Mouse (Mus musculus): ENCODE data around the gene Tppp2. TPM values are rescaled to one million over a fixed set of nuclear protein-coding genes. Genes with fewer than 3 reads are reported as not detected.
"Not testable (repeated sequence)": the region's sequence is repeated elsewhere in the genome, so short reads cannot be mapped to it uniquely, and the experiment has no call there.

The Tppp2 gene
- total RNA-seq, 4 experiments from 2014 or later, result not detected

DNA sequence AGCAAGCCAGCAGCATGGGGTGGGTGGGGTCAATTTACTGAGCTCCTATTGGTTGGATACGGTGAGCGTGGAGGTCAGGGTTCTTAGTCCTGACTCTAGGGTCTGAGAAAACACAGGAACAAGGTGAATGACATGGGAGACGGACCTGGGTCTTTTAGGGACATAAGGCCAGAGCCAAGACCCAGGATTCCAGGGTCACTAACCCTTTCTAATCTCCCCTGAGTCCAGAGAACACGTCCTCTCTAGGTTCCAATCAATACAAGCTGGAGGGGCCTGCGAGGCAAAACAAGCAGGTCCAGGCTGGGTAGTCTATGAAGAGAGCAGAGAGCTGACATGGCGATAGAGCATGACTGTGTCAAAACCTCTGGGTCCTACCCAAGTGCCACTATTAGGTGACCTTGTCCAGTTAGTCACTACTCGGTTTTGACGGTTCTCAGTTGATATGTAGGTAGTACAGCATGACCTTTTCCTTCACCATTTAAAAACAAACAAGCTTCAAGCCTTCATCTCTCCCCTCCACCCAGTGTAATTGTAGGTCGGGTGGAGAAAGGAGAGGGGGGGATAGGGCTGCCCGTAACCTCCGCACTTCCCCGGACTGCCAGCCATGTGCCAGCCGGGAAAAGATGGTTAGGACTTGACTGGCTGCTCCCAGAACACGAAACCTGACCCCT is 5.7 kb upstream of the Tppp2 start:
- peak; percentile 41 for DNase-seq (ENCODE audit: low spot score)

DNA sequence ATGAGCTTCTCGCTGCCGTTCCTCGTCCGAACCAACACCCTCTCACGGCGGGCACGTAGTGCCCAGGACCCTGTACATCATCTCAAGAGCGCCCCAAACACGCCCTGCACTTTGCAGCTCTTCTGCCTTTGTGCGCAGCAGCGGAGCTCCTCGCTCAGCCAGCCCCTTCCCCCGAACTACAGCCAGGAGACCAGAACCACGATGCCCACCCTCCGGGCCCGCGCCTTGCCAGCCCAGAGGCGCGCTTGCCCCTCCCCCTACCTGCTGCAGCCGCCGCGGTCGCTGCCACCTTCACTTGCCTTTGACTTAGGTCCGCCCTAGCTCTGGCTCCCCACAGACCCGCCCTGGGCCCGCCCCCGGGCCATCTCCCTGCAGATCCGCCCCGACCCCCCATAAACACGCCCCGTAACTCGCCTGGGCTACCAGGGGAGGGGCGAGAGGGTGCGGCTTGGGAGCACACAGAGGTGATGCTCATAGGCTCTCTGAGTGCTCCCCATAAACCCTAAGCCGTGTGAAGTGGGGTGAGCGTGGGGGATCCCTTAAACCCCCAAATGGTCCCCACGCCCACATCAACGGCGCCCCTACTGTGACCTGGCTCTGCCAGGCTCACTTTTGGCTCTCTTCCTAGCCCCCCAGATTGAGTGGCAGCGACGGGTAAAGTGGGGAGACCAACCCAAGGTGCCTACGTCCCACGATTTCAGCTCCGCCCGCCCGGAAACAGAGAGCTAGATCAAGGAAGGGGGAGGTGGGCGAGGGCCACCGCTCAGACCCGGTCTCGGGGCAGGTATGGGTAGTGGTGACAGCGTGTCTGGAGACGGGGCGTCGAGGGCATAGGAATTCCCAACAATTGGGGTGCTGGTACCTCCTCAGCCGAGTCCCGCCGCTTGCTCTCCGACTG is 4.9 kb upstream of the Tppp2 start:
- DNase-seq (ENCODE audit: low spot score), result peak; percentile 84

DNA sequence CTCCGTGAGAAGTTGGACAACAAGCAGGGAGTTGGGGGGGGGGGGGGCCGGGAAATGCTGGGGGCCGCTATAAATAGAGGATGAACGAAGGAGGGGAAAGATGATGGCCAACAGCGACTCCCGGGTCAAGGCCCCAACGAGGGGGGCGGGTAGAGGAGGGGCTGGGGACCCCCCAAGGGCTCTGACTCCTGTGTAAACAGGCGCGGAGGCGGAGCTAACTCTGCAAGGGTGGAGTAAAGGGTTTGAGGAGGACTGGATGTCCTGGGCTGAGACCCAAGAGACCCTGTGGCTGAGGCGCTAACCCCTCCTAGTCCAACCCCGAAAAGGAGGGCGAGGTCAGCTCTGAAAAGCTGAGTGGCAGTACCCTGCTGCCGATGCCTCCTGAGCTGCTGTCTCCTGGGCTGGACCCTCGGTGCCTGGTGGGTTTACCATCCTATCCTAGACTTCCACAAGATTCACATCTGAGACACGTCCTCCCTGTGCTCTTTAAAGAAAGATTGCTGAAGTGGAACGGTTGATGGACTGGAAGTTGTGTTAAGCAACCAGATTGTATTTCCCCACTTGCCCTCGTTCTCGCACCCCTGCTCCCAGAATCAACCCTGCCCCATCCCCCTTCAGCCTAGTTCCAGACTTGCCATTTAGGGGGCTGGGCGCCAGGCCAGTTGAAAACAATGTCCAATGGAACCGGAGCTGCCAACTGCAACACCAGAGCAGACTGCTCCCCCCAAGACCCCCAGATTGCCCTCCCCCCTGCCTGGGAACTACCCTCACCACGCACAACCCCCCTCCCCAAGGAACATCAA is 4.1 kb upstream of the Tppp2 start, which contains the start of gene Ndrg2:
Gene Ndrg2, minus strand, starts transcription at position 199 of the 803 bp plus-strand sequence.
- peak; percentile 90 for DNase-seq (ENCODE audit: low spot score)

DNA sequence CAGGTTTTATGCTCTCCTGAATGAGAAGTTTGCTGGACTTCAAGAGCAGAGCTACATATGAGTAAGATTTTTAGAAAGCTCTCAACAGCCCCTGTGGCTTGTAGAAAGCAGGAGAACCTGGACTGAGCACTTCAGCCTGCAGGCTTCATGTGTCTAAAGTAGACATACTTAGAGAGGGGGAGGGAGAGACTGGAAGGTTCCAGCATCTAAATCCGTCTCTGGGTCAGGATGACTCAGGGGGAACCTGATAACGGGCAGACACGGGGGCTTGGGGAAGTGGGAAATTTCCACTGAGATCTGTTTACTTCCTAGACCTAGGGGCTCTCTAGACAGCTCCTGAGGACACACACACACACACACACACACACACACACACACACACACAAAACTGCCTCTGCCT is 3.2 kb upstream of the Tppp2 start:
- DNase-seq (ENCODE audit: low spot score), result peak; percentile 56

DNA sequence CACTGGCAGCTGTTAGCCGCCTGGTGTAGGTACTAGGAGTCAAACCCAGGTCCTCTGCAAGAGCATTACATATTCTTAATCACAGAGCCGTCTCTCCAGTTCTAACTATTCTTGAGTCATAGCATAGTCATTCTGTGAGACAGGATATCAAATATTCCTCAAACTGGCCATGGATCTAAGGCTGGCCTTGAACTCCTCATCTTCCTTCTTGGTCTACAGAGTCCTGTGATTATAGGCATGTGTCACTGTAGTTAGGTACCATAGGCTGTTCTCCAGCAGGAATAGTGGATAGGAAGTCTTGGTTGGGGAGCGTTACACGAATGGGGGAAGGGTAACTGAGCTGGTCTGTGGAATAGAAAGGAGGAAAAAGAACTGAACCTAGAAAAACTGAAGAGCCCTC is 1.7 kb upstream of the Tppp2 start:
- no peak for DNase-seq (ENCODE audit: low spot score)

DNA sequence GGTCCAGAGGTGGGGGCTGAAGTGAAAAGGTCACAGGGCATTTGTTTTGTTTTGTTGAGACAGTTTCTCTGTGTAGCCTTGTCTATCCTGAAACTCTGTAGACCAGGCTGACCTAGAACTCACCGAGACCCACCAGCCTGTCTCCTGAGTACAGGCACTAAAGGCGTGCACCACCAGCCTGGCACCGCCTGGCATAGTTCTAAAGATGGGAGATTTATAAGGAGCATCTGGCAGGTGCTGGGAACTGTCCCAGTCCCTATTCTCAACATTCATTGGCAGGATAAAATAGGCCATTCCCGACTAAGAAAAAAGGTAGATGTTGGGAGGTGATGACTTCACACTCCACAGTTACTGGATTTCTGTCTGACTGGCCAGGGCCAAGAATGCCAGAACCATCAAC is 741 bp downstream of the Tppp2 start:
- DNase-seq (ENCODE audit: low spot score), result no peak

DNA sequence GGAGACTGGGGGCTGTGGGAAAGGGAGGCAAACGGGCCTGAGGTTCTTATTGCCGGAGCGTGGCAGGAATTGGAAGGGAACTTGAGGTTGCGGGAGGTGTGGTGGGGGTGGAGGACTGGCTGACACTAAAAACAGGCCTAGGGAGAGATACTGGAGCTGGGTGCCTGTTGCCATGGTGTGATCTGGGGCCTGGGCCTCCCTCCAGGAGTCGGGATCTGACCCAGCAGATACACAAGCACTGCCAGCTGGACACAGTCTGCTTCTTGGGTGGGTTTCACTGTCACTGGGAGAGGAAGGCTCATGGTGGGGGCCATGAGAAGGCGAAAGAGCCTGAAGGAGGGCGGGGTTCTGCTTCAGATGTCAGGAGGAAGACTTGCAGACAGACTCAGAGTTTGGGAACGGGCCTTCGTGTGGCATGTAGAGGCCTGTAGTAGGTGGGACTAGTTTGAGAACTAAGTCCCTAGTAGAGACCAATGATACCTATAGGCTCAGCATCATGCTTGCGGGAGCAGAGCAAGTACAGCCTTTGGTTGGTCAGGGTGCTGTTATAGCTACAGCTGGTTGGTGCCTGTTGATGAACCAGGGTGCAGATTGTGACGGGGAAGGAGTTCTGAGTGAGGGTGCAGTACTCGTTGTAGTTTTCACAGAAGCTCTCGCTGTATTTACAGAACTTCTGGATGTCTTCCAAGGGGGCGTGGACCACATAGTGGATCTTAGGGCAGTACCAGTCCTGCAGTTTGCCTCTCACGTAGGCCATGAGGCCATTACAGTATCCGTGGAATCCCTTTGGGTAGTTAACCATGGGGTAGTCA is 3.7 kb downstream of the Tppp2 start:
- DNase-seq (ENCODE audit: low spot score), result peak; percentile 43

DNA sequence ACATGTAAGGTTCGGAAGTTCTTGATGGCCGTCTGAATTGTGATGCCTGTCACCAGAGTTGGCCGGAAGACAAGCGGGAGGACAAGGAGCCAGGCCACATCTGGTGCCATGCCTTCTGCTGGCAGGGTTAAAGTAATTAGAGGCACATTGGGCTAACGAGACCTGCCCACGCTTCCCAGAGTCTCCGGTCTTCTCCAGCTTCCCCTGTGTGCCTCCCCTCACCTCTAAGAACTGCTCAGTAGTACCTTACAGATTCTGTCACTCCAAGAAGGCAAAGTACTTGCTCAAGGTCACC is 4.3 kb downstream of the Tppp2 start, which contains the start of gene Rnase13:
Gene Rnase13, minus strand, starts transcription at position 203 of the 295 bp plus-strand sequence.
- DNase-seq (ENCODE audit: low spot score), result no peak

DNA sequence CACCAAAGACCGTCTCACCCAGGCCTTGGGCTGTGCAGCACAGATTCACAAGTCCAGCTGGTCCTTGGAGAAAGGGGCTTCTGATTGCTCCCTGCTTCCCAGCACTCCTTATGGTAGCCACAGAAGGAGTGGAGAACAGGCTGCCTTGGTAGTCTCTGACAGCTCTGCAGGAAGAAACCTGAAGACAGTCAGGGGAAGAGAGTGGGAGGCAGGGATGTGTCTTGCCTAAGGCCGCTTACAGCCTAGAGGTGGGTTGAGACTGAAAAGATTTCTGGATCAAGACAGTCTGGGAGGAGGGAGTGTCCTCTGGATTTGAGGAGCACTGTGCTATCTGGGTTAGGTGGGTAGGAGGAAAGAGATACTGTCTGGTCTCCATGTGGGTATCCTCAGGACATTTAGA is 4.7 kb downstream of the Tppp2 start:
- DNase-seq (ENCODE audit: low spot score), result no peak

DNA sequence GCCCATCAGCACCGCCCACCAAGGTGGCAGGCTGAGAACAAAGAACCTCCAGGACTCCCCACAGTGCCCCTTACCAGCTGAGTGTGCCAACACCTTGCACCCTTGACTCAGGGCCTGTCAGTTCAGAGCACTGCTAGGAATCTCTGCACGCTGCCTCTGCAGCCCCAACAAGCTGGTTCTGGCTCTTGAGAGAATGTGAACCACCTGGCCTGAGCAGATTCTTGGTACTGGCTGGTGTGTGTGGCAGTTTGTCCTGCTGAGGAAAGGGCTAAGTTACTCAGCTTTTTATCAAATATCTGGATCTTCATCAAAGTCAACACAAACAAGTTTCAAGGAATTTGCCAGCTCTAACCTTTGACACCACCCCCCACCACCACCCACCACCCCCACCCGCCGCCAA is 5.3 kb downstream of the Tppp2 start:
- DNase-seq (ENCODE audit: low spot score), result no peak

DNA sequence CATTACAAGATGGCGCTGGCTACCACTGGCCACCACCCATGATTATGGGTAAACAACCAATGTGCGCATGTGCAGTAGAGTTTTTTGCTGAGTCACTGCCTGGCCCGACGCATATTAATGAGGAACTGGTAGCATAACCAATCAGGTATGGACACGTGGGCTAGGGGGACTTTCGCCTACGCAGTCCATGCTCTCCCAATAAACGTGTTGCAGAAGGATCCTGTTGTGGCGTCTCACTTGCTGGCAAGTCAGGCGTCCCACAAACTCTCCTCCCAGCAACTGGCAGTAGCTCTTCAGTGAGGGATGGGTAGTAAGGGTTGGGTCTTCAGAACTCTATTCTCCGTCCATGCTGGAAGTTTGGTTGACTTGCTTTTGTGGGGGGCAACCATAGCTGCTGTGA is 8.7 kb downstream of the Tppp2 start:
- DNase-seq (ENCODE audit: low spot score), result not testable (repeated sequence)

DNA sequence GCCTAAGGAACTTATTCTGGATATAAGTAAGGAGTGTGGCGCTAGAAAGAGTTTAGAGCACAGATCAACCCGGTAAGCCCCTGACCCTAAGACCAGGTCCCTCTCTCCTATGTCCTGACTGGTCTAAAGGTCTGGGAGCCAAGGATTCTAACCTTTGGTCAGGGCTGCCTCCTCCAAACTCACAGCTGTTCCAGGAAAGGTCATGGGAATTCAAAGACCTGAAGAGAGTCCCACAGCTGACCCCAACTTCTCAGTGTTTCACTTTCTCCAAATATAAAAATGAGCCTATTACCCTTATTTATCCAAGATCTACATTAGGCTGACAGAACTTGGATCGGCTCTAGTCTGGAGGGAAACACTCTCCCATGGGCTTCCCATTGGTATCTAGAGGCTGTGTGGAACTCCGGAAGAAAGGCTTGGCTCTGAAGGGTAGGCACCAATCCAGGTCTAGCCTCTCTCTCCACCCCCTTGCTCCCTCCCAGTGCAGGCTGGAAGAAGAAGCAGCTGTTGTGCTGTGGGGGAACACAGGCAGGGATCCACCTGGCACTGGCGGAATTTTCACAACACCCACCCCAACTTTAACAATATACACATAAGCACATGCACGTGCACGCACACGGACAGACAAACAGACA is 11.2 kb downstream of the Tppp2 start:
- peak; percentile 83 for DNase-seq (ENCODE audit: low spot score)

DNA sequence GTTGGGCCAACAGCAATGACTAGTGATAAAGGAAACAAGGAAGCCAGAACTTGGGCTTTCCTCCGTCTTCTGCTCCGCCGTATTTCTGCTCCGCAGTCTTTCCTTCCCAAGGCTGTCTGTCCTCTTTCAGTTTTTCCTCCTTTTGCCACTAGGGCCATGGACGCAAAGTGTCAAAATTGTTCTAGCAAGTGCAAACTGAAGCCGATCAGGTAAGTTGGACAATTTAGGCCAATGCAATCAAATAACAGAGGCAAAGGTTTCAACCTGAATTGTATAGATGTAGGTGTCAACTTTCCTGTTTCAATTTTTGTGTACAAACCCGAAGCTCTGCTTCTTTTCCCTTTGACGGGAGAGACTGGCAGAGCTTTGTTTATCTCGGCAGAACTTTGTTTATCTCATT is 11.7 kb downstream of the Tppp2 start:
- DNase-seq (ENCODE audit: low spot score), result peak; percentile 28

DNA sequence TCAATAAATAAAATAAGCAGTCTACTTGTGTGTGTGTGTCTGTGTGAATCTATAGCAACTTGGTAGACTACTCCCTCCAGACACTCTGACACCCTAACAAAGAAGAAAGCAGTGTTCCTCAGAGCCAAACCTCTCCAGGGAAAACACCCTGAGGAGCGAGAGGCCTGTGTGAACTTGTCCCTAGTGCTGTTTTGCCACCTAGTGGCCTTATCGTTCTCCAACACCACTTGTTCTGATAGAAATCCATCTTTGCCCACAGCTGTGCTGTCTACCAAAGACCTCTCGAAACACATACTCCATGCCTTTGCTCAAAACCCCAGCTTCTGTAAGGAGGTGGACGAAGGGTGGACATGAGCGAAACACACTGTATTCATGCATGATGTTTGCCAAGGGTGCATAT is 12.6 kb downstream of the Tppp2 start:
- peak; percentile 64 for DNase-seq (ENCODE audit: low spot score)

DNA sequence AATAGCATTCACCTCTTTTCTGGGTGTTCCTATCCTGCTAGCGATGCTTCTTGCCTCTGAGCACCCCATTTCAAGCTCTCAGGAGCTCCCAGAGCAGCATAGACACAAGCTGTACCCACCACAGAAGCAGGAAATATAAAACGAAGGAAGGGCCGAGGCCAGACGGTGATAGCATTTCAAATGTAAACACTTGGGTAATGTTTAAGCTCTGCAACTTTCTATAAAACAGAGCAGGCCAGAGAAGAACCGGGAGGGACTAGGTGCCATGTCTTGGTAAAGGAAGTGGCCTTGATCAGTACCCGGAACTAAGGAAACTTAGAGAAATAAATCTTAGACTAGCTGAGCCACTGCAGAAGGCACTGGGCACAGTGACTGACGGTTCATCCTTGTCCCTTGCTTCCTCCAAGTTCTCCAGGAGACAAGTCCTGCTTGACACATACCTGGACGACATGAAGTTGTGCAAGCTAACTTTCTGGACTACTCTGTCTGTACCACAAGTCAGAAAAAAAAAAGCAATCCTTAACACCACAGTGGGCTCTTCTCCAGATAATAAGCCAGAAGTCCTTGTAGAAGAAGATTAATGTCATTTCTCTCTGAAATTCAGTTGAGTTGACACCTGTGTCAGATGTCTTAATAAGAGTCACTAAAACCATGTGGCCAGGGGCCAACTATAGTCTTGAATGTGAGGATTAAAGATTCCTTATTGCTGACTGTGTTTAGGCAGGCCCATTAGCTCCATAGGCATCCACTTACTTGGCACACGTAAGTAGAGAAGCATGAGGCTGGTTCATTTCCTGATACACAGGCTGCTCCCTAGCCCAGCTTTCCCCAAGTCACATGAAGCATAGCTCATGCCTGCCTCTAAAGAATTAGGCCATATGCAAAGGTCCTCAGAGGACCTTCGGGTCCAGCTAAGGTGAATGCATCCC is 14.1 kb downstream of the Tppp2 start:
- no peak for DNase-seq (ENCODE audit: low spot score)

DNA sequence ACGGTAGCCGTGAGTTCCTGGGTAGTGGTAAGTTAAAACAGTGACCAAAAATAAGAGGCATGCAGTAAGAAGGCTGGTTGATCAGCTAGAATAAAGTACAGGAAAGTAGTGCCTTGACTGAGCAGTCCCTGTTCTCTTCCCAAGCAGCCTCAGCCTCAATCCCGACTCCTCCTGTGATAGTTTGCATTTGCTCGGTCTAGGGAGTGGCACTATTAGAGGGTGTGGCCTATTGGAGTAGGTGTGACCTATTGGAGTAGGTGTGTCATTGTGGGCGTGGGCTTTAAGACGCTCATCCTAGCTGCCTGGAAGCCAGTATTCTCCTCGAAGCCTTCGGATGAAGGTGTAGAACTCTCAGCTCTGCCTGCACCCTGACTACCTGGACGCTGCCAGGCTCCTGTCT is 20.8 kb downstream of the Tppp2 start:
- no peak for DNase-seq (ENCODE audit: low spot score)

DNA sequence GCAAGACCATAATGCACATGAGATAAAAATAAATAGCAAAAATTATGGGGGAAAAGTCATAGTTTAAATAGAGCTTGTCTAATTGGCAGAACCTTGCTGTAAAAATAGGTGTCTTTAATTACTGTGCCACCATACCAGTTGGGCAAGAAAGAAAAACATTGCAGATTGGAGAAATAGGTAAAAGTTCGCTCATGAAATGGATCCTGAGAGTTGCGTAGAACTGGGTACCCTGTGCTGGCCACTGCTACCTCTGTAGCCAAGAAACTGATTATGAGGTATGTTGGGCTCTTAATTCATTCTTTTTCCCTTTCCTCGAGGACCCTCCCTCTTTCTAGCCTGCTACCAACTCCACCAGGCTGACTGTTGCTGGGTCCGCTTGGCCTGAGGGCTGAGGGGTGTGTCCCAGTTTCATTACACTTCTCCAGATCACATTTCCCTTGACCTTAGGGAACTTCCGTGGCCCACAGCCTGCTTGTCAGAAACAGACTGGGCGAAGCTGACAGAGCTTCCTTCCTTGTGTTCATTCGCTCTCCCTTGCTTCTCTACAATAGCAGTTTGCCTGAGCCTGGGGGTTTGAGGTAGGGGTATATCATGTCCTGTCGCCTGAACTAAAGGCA is 22.8 kb downstream of the Tppp2 start:
- DNase-seq (ENCODE audit: low spot score), result peak; percentile 37

DNA sequence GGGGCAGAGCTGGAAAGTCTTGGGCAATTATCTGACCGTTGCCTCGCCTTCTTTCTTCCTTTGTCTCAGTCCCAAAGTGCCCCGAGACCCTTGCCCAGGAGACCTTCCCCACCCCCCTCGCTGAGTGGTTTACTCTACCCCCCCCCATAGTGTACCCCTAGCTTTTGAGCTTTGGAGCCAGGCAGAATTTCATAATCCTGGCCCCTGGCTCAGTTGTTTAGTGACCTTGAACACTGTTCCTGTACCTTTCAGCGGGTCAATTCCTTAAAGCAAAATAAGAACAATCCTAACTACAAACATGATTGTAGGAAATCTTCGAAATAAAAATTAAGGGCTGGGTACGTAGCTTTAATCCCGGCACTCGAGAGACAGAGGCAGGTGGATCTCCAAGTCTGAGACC is 23.4 kb downstream of the Tppp2 start:
- DNase-seq (ENCODE audit: low spot score), result no peak

DNA sequence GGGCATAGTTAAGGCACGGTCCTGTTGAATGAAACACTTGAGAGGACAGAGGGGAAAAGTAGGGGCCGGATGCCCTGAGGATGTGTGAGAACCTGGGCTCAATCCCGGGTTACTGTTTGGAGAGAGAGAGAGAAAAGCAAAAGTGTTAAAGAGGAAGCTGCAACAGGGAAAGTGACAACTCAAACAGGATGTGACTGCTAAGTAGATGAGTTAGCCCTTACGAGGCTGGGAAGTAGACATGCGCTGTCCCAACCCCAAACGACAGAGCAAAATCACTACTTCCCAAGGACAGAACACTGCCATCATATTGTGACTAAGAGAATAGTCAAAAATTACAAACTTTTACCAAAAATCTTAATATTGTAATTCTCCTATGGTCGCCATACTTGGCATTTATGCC is 24.0 kb downstream of the Tppp2 start:
- DNase-seq (ENCODE audit: low spot score), result no peak

Data from heart, adult 8-10 months (tissue).